Mouse (Mus musculus) liver, embryonic 14.5 days (tissue): Measurements from ENCODE around the gene Map2k3. TPM values are rescaled to one million over a fixed set of nuclear protein-coding genes. Genes with fewer than 3 reads are reported as not detected.

Experiments used
- ATAC-seq: fragments of 200-750 bp; cut with Nextera tagmentation; 2 replicates; pipeline ENCODE4 v1.8.0; 2017; ENCODE audit warnings: moderate number of reproducible peaks, mild to moderate bottlenecking, moderate library complexity; ENCODE audit not compliant: insufficient read depth
- DNase-seq, 3 experiments: peaks; one replicate each; pipeline ENCODE4 v3.0.0-alpha.2; 2012 to 2013; ENCODE audit warnings: low read depth in 3 of 3, low spot score in 3 of 3
- H3K27ac ChIP-seq: fragments of 300-500 bp; sonication (generic); 2 replicates; pipeline ENCODE4 v1.5.1; 2014; ENCODE audit warnings: moderate library complexity, mild to moderate bottlenecking, control low read depth, inconsistent platforms
- H3K27me3 ChIP-seq: fragments of 300-500 bp; sonication (generic); 2 replicates; pipeline ENCODE4 v1.6.1; 2014; ENCODE audit warnings: mild to moderate bottlenecking, low read length, moderate library complexity; ENCODE audit not compliant: control insufficient read depth, insufficient read depth
- H3K36me3 ChIP-seq: fragments of 300-500 bp; sonication (generic); replicated peaks from 2 replicates; pipeline ENCODE4 v1.6.1; 2014; ENCODE audit warnings: low read depth; ENCODE audit not compliant: control insufficient read depth, insufficient read depth
- H3K4me1 ChIP-seq, 2 experiments: fragments of 200-500 bp in 1 of 2; fragments of 300-500 bp in 1 of 2; sonication (generic) in 1 of 2; replicated peaks; 2 replicates each; pipeline ENCODE4 v1.6.1; 2012 to 2014; ENCODE audit warnings: antibody characterized with exemption in 1 of 2, inconsistent platforms in 1 of 2, low read length in 1 of 2; ENCODE audit not compliant: control insufficient read depth in 2 of 2, insufficient read depth in 2 of 2
- H3K4me2 ChIP-seq: fragments of 300-500 bp; sonication (generic); 2 replicates; pipeline ENCODE4 v1.6.1; 2014; ENCODE audit warnings: low read depth, mild to moderate bottlenecking, control low read depth, moderate library complexity
- H3K4me3 ChIP-seq, 2 experiments: fragments of 200-500 bp in 1 of 2; fragments of 300-500 bp in 1 of 2; sonication (generic) in 1 of 2; 2 replicates each; pipeline ENCODE4 v1.5.1; 2012 to 2014; ENCODE audit warnings: low read depth in 2 of 2, low read length in 2 of 2, mild to moderate bottlenecking in 2 of 2, control low read depth in 1 of 2, inconsistent platforms in 1 of 2, moderate library complexity in 1 of 2; ENCODE audit not compliant: insufficient read depth in 1 of 2
- H3K9ac ChIP-seq: fragments of 300-500 bp; sonication (generic); replicated peaks from 2 replicates; pipeline ENCODE4 v1.6.1; 2014; ENCODE audit warnings: mild to moderate bottlenecking, control low read depth, moderate library complexity
- H3K9me3 ChIP-seq: fragments of 300-500 bp; sonication (generic); 2 replicates; pipeline ENCODE4 v1.6.1; 2016; ENCODE audit warnings: low read length, mixed read lengths; ENCODE audit not compliant: control insufficient read depth
- CTCF ChIP-seq: IDR thresholded peaks from 2 replicates; pipeline ENCODE4 v1.5.1; 2016; ENCODE audit warnings: antibody characterized with exemption, low read depth, control low read depth
- EP300 ChIP-seq: IDR thresholded peaks from 2 replicates; pipeline ENCODE4 v1.6.1; 2016; ENCODE audit warnings: antibody characterized with exemption, low read depth
- WGBS: fragments of 180-500 bp; shearing (Covaris S2); extraction: QIAGEN DNeasy Blood & Tissue Kit; methylation state at CpG from one replicate; pipeline ENCODE4 v1.1.7; 2014; ENCODE audit not compliant: insufficient replicate concordance; 5-methylcytosine and 5-hydroxymethylcytosine counted together
- polyA plus RNA-seq, 2 experiments: library from polyadenylated mRNA; depleted of rRNA in 1 of 2; stranded (reverse) in 1 of 2; unstranded in 1 of 2; fragments of >200 nt; fragmentation: Nextera tagmentation in 1 of 2; extraction: Ambion mirVana in 1 of 2; gene quantifications; 2 replicates each; pipeline versions ENCODE4 v1.2.1 to v1.2.3; 2012 to 2014

Gene Map2k3
- polyA plus RNA-seq, 2 experiments, result 44.7 to 100 TPM

GRCm38 (mm10) chr11:60905407-60906120, 26.3 kb upstream of the Map2k3 start:
- ATAC-seq (no peak), DNase-seq (no peak)
- Histone ChIP-seq H3K36me3 (peaks cover 13% of the 10 kb centered on the region), H3K9me3 (no peaks in the 10 kb centered on the region), H3K4me1 (no peaks in the 10 kb centered on the region), H3K27me3 (no peaks in the 10 kb centered on the region), H3K9ac (no peak overlapping the region), H3K4me3 (no peak overlapping the region), H3K27ac (no peak overlapping the region), H3K4me2 (no peak overlapping the region)
- TF ChIP-seq EP300, result no peak
- no peak for TF ChIP-seq CTCF
- WGBS, result 71% methylated on average over 10 of the region's 10 CpGs

GRCm38 (mm10) chr11:60906449-60906848, 25.4 kb upstream of the Map2k3 start:
- Histone ChIP-seq H3K27me3 (no peaks in the 10 kb centered on the region), H3K4me2 (no peak overlapping the region), H3K4me3 (no peak overlapping the region), H3K9me3 (no peaks in the 10 kb centered on the region), H3K36me3 (peaks cover 13% of the 10 kb centered on the region), H3K9ac (no peak overlapping the region), H3K4me1 (peaks cover 0 to 2% of the 10 kb centered on the region in 2 experiments; a peak in 1 of 4 replicates), H3K27ac (no peak overlapping the region)
- 81% methylated on average over 4 of the region's 4 CpGs for WGBS
- ATAC-seq (no peak), DNase-seq (no peak)
- TF ChIP-seq EP300 (no peak), CTCF (no peak)

- peaks cover 13% of the 10 kb centered on the region for H3K36me3 ChIP-seq
- no peaks in the 10 kb centered on the region for H3K27me3 ChIP-seq
- TF ChIP-seq EP300, result no peak
- peak; percentile 31; the same call in 1 of the 2 replicates for TF ChIP-seq CTCF
- H3K9me3 ChIP-seq, result no peaks in the 10 kb centered on the region
- H3K4me3 ChIP-seq, result no peak overlapping the region
- no peak overlapping the region for H3K27ac ChIP-seq
- H3K9ac ChIP-seq, result no peak overlapping the region
- 54% methylated on average over 3 of the region's 3 CpGs for WGBS
- DNase-seq, result no peak
- H3K4me2 ChIP-seq, result no peak overlapping the region
- ATAC-seq, result no peak
- peaks cover 10 to 13% of the 10 kb centered on the region in 2 experiments for H3K4me1 ChIP-seq
Observed at GRCm38 (mm10) chr11:60908073-60908472, 23.8 kb upstream of the Map2k3 start.

GRCm38 (mm10) chr11:60909626-60910025, 22.2 kb upstream of the Map2k3 start:
- no peaks in the 10 kb centered on the region for H3K27me3 ChIP-seq
- H3K9me3 ChIP-seq, result no peaks in the 10 kb centered on the region
- WGBS, result 79% methylated on average over 1 of the region's 1 CpGs
- H3K27ac ChIP-seq, result no peak overlapping the region
- H3K4me2 ChIP-seq, result no peak overlapping the region
- no peak for TF ChIP-seq EP300
- TF ChIP-seq CTCF, result no peak
- DNase-seq (no peak), ATAC-seq (no peak)
- peaks cover 10% of the 10 kb centered on the region for H3K36me3 ChIP-seq
- peaks cover 17 to 18% of the 10 kb centered on the region in 2 experiments for H3K4me1 ChIP-seq
- H3K9ac ChIP-seq, result no peak overlapping the region
- H3K4me3 ChIP-seq, result no peak overlapping the region

GRCm38 (mm10) chr11:60912525-60912973, 19.3 kb upstream of the Map2k3 start:
- TF ChIP-seq EP300 (no peak), CTCF (no peak)
- peak overlapping the region; percentile 91 for H3K27ac ChIP-seq
- H3K4me2 ChIP-seq, result peak overlapping the region; percentile 95
- 24% methylated on average over 7 of the region's 7 CpGs for WGBS
- no peak for ATAC-seq
- no peaks in the 10 kb centered on the region for H3K36me3 ChIP-seq
- H3K4me1 ChIP-seq, result peaks cover 17 to 27% of the 10 kb centered on the region in 2 experiments
- no peaks in the 10 kb centered on the region for H3K27me3 ChIP-seq
- peak overlapping the region; percentile 96 for H3K9ac ChIP-seq
- H3K4me3 ChIP-seq, result peak overlapping the region; percentile 96 to 99
- no peaks in the 10 kb centered on the region for H3K9me3 ChIP-seq
- DNase-seq, result no peak
